Comparison of ENCODE assay signal across 12 mouse cellular contexts in genomic region chr4:47881560-47881959, GRCm38 (mm10).
DNase-seq lines count a peak whose midpoint lies in the region; ATAC-seq and TF ChIP-seq lines count a peak whose summit lies in the region.
"Had no signal": no experiment of that assay in that cellular context is flagged by ENCODE, and none has a peak within 500 bp of the region (broad histone marks: within the 10 kb centered on the region; RNA-seq: fewer than 3 reads in every experiment).

No protein-coding gene starts in this region.

- no peak overlapping the region for H3K4me3 ChIP-seq in hindbrain, postnatal 0 days (ENCODE audit: low read length)
- no peak overlapping the region for H3K4me3 ChIP-seq in kidney, adult 2 months (ENCODE audit: insufficient read depth, low read depth, low read length)
- H3K4me3 ChIP-seq: erythroblast, embryonic 14.5 days; heart, embryonic 10.5 days had no signal

- TF ChIP-seq CTCF in hindbrain, postnatal 0 days (IDR thresholded peaks at IDR 0.05; ENCODE audit: low read depth): no peak
- TF ChIP-seq CTCF in kidney, adult 2 months (conservative IDR thresholded peaks at IDR 0.05; ENCODE audit: insufficient read depth, insufficient read length, low read depth, low read length): no peak

- no peaks in the 10 kb centered on the region for H3K27me3 ChIP-seq in hindbrain, postnatal 0 days (ENCODE audit: insufficient read depth, low read length)
- no peaks in the 10 kb centered on the region; the same call in 1 of the 2 replicates for H3K27me3 ChIP-seq in kidney, adult 2 months (replicated peaks; ENCODE audit: control insufficient read depth, insufficient read depth, low read length)

- ATAC-seq in hindbrain, postnatal 0 days: peak; percentile 43; the same call in 1 of the 2 replicates
- ATAC-seq: intestine, postnatal 0 days had no signal

- H3K4me1 ChIP-seq in hindbrain, postnatal 0 days (ENCODE audit: insufficient read depth, low read length): no peaks in the 10 kb centered on the region
- no peaks in the 10 kb centered on the region for H3K4me1 ChIP-seq in kidney, adult 2 months (ENCODE audit: control insufficient read depth, insufficient read depth, low read length)
- H3K4me1 ChIP-seq: heart, embryonic 10.5 days had no signal

- H3K4me2 ChIP-seq in hindbrain, postnatal 0 days (ENCODE audit: low read depth, low read length): no peak overlapping the region
- H3K4me2 ChIP-seq: liver, embryonic 11.5 days had no signal

- H3K9ac ChIP-seq in hindbrain, postnatal 0 days (replicated peaks; ENCODE audit: low read length): no peak overlapping the region

- H3K27ac ChIP-seq in hindbrain, postnatal 0 days: peak overlapping the region; percentile 23; the same call in 1 of the 2 replicates
- H3K27ac ChIP-seq in kidney, adult 2 months (ENCODE audit: insufficient read depth, low read depth, low read length): no peak overlapping the region
- H3K27ac ChIP-seq: heart, embryonic 10.5 days had no signal

- peak; percentile 19 to 73 for DNase-seq in frontal cortex, adult 2 months (ENCODE audit: extremely low spot score in 1 of 2, low spot score in 1 of 2)
- DNase-seq in frontal cortex, postnatal 10 days (ENCODE audit: low spot score in 2 of 2): no peak
- DNase-seq in cerebellum, adult 11-12 months: peak; percentile 69
- peak; percentile 29 for DNase-seq in hindbrain, postnatal 0 days (ENCODE audit: low spot score)
- peak; percentile 35 to 80 for DNase-seq in left cerebral cortex, postnatal 25 days (ENCODE audit: low spot score in 2 of 2)
- no peak for DNase-seq in adrenal gland, adult 2 months
- no peak for DNase-seq in ovary, postnatal 14 days (ENCODE audit: low spot score)
- DNase-seq in kidney, adult 2 months: no peak

- no peak for TF ChIP-seq POLR2A in kidney, adult 2 months (IDR thresholded peaks at IDR 0.05; ENCODE audit: low read depth, low read length)

- H3K9me3 ChIP-seq in hindbrain, postnatal 0 days (ENCODE audit: low read length): no peaks in the 10 kb centered on the region
- H3K9me3 ChIP-seq: heart, embryonic 10.5 days had no signal

- intact Hi-C loops in left cerebral cortex, postnatal 25 days (cut with DNase I): loop anchor here (2.0 kb wide), 1 partner anchor 61 kb away; no protein-coding TSS in a partner anchor

- 48% methylated on average over 9 of the region's 9 CpGs for WGBS in hindbrain, postnatal 0 days
- WGBS in kidney, adult 2 months: 69% methylated on average over 9 of the region's 9 CpGs

- no peaks in the 10 kb centered on the region for H3K36me3 ChIP-seq in hindbrain, postnatal 0 days (ENCODE audit: insufficient read depth, low read length)
- no peaks in the 10 kb centered on the region for H3K36me3 ChIP-seq in kidney, adult 2 months (ENCODE audit: control insufficient read depth, insufficient read depth, low read length)
- H3K36me3 ChIP-seq: heart, embryonic 10.5 days had no signal

Comparison
In these comparisons a context has a peak if more than half of its experiments do, and no peak if none do; other contexts are left out.
1. DNase-seq: peak in frontal cortex, adult 2 months (2 of 2), cerebellum, adult 11-12 months (single experiment), hindbrain, postnatal 0 days (single experiment) and left cerebral cortex, postnatal 25 days (2 of 2); none in frontal cortex, postnatal 10 days (0 of 2), adrenal gland, adult 2 months (single experiment), ovary, postnatal 14 days (single experiment) and kidney, adult 2 months (single experiment).